Mouse (Mus musculus): ENCODE data around the gene Apoa2.

DNA sequence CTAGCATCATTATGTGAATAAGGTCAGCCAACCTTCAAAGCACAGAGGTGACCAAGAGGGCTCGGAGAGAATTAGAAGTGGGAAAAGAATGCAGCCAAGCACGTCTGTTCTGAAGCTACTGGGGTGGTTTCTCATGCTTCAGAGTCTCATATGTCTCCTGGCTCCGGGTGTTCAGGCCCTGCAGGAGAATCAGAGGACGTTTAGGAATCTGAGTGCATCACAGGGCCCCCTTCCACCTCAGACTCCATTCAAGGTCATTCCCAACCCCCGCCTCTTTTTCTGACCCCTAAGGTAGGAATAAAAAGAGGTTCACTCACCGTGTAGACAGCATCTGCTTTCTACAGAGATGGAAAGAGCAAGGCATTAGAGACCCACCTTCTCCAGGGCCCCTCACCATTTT, 4.9 kb downstream of the Apoa2 start:
- TF ChIP-seq EP300 (IDR thresholded peaks at IDR 0.05; ENCODE audit: low read depth) (no peak), CTCF (IDR thresholded peaks at IDR 0.05; ENCODE audit: low read depth) (no peak)
